Mouse (Mus musculus) hindbrain, embryonic 16.5 days (tissue): ENCODE measurements around the gene Ino80. TPM values are rescaled to one million over a fixed set of nuclear protein-coding genes. Genes with fewer than 3 reads are reported as not detected.

Source experiments
- ATAC-seq: fragments of 200-750 bp; cut with Nextera tagmentation; 2 replicates; pipeline ENCODE4 v1.8.0; 2017; ENCODE audit warnings: moderate TSS enrichment, moderate library complexity
- H3K27ac ChIP-seq: fragments of 300-500 bp; sonication (generic); 2 replicates; pipeline ENCODE4 v1.5.1; 2014; ENCODE audit warnings: low read depth, mild to moderate bottlenecking, control low read depth, low read length, moderate library complexity
- H3K27me3 ChIP-seq: fragments of 300-500 bp; sonication (generic); replicated peaks from 2 replicates; pipeline ENCODE4 v1.6.1; 2014; ENCODE audit warnings: low read length; ENCODE audit not compliant: control insufficient read depth, insufficient read depth
- H3K36me3 ChIP-seq: fragments of 300-500 bp; sonication (generic); 2 replicates; pipeline ENCODE4 v1.6.1; 2014; ENCODE audit warnings: mild to moderate bottlenecking, low read length, moderate library complexity, mixed read lengths; ENCODE audit not compliant: control insufficient read depth, insufficient read depth
- H3K4me1 ChIP-seq: fragments of 300-500 bp; sonication (generic); 2 replicates; pipeline ENCODE4 v1.6.1; 2014; ENCODE audit warnings: low read depth, low read length; ENCODE audit not compliant: control insufficient read depth, insufficient read depth
- H3K4me2 ChIP-seq: fragments of 300-500 bp; sonication (generic); 2 replicates; pipeline ENCODE4 v1.6.1; 2014; ENCODE audit warnings: mild to moderate bottlenecking, low read length, control low read depth, moderate library complexity
- H3K4me3 ChIP-seq: fragments of 300-500 bp; sonication (generic); 2 replicates; pipeline ENCODE4 v1.5.1; 2014; ENCODE audit warnings: mild to moderate bottlenecking, low read length, control low read depth, moderate library complexity
- H3K9ac ChIP-seq: fragments of 300-500 bp; sonication (generic); 2 replicates; pipeline ENCODE4 v1.6.1; 2014; ENCODE audit warnings: low read depth, mild to moderate bottlenecking, control low read depth, low read length, moderate library complexity
- H3K9me3 ChIP-seq: fragments of 300-500 bp; sonication (generic); 2 replicates; pipeline ENCODE4 v1.6.1; 2014; ENCODE audit warnings: mild to moderate bottlenecking, low read length, moderate library complexity; ENCODE audit not compliant: control insufficient read depth
- WGBS: fragments of 180-500 bp; shearing (Covaris S2); extraction: QIAGEN DNeasy Blood & Tissue Kit; methylation state at CpG from one replicate; pipeline ENCODE4 v1.1.7; 2014; 5-methylcytosine and 5-hydroxymethylcytosine counted together
- polyA plus RNA-seq: library from polyadenylated mRNA; unstranded; fragments of >200 nt; fragmentation: Nextera tagmentation; extraction: Ambion mirVana; gene quantifications from 2 replicates; pipeline ENCODE4 v1.2.1, GENCODE M21; 2015

Gene Ino80
- polyA plus RNA-seq, 1 experiment from 2014 or later = 2.8 TPM

DNA sequence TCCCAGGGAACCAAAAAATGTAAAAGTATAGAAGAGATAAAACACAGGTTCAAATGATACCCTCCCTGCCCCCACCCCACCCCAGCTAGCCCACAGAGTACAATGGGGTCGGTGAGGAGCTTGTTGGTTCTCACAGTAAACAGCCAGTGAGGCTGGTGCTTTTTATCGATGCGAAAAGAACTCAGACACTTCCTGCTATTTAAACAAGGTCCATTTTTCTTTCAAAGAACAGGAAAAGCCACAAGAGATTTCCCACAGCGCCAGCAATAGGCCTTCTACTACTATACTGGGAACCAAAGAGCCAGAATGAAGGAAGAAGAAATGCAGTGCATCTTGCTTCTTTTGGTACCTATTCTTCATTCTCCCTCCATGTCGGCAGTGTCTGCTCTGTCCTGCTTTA is 66.5 kb downstream of the Ino80 start:
- ATAC-seq = no peak
- WGBS = 78% methylated on average over 5 of the region's 5 CpGs

DNA sequence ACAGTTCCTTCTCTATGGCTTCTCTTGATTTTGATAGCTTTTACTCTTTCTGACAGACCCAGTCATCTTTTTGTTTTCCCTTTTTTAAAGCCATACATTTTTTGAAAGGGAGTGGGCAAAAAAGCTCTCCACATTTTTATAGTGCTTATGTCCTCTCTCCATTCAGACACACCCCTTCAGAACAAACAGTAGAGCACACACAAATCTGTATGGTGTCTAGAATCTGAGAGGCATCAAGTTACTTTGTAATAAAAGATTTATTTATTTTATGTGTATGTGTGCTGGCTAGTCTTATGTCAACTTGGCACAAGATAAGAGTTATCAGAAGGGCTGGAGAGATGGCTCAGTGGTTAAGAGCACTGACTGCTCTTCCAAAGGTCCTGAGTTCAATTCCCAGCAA is 68.8 kb downstream of the Ino80 start:
- Histone ChIP-seq H3K9me3 (no peaks in the 10 kb centered on the region), H3K36me3 (peaks cover 16% of the 10 kb centered on the region), H3K9ac (no peak overlapping the region), H3K4me2 (no peak overlapping the region), H3K27ac (0 out of 2 replicates have a peak overlapping the region, but pooled peaks have one; percentile 37), H3K27me3 (no peaks in the 10 kb centered on the region), H3K4me3 (no peak overlapping the region), H3K4me1 (no peaks in the 10 kb centered on the region)
- no peak for ATAC-seq

More for the DNA sequence above, 66.5 kb downstream of the Ino80 start:
- H3K27me3 ChIP-seq = no peaks in the 10 kb centered on the region
- no peaks in the 10 kb centered on the region for H3K4me1 ChIP-seq
- no peak overlapping the region for H3K4me2 ChIP-seq
- no peak overlapping the region for H3K9ac ChIP-seq
- H3K4me3 ChIP-seq = no peak overlapping the region
- peaks cover 12% of the 10 kb centered on the region for H3K36me3 ChIP-seq
- H3K9me3 ChIP-seq = no peaks in the 10 kb centered on the region
- H3K27ac ChIP-seq = no peak overlapping the region; the same call in 1 of the 2 replicates

DNA sequence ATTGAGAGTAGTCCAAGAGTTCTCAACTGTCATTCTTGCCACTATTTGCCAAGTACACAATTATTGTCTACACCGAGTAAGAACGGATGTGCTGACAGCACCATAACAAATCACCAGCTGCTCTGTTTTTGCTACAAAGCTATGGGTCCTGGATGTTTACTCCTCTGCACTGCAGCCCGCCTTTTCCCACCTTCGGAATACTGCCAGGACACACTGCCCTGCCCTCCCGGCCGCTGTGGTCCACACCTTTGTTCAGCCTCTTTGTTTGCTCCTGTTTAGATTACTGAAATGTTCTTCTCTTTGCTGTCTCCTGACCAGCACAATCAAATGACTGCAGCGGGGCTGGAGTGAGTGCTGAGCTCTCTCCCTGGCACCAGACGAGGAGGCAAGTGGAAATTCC is 69.2 kb downstream of the Ino80 start:
- Histone ChIP-seq H3K9ac (no peak overlapping the region), H3K4me3 (no peak overlapping the region), H3K27ac (0 out of 2 replicates have a peak overlapping the region, but pooled peaks have one; percentile 37), H3K4me1 (no peaks in the 10 kb centered on the region), H3K4me2 (no peak overlapping the region), H3K27me3 (no peaks in the 10 kb centered on the region), H3K36me3 (peaks cover 16% of the 10 kb centered on the region), H3K9me3 (no peaks in the 10 kb centered on the region)
- peak; percentile 79 for ATAC-seq
- 63% methylated on average over 8 of the region's 8 CpGs for WGBS

DNA sequence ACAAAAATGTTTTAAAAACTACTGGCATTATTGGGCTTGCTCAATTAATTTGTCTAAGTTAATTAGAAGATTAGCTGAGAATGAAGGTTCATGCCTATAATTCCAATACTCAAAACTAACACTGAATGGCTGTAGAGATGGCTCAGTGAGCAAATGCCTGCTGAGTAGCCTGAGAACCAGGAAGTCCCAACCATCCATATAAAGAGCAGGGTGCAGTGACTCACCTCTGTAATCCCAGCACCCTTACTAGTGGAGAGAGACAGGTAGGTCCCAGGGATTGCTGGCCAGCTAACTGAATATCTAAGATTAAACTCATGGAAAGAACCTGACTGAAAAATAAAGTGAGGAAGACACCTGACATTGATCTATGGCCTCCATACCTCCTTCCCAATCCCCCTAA is 78.2 kb downstream of the Ino80 start:
- H3K9ac ChIP-seq = no peak overlapping the region
- peaks cover 10% of the 10 kb centered on the region for H3K36me3 ChIP-seq
- H3K4me3 ChIP-seq = no peak overlapping the region
- no peak for ATAC-seq
- no peaks in the 10 kb centered on the region for H3K4me1 ChIP-seq
- H3K27me3 ChIP-seq = no peaks in the 10 kb centered on the region
- no peaks in the 10 kb centered on the region for H3K9me3 ChIP-seq
- no peak overlapping the region for H3K4me2 ChIP-seq
- H3K27ac ChIP-seq = no peak overlapping the region

DNA sequence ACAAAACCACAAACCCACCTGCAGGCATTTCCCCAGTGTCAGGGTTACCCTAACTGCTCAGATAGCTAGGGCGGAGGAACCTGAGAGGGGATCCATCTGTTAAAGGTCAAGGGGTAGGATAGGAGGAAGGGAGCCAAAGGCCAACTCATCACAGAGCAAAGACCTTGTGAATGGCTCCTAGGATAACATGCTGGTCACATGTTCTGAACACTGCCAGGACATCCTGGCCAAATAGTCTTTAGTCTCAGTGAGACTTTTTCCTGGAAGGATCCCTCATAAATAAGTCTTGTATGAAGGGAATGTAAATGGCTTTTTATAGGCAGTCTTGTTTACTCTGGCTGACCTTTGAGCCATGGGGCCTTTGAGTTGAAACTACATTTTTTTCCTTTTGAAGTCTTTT is 78.8 kb downstream of the Ino80 start:
- Histone ChIP-seq H3K36me3 (peaks cover 10% of the 10 kb centered on the region), H3K9me3 (no peaks in the 10 kb centered on the region), H3K27me3 (no peaks in the 10 kb centered on the region), H3K4me1 (no peaks in the 10 kb centered on the region), H3K4me3 (no peak overlapping the region), H3K9ac (no peak overlapping the region), H3K4me2 (no peak overlapping the region), H3K27ac (no peak overlapping the region)
- no peak for ATAC-seq
- WGBS = 93% methylated on average over 1 of the region's 1 CpGs

DNA sequence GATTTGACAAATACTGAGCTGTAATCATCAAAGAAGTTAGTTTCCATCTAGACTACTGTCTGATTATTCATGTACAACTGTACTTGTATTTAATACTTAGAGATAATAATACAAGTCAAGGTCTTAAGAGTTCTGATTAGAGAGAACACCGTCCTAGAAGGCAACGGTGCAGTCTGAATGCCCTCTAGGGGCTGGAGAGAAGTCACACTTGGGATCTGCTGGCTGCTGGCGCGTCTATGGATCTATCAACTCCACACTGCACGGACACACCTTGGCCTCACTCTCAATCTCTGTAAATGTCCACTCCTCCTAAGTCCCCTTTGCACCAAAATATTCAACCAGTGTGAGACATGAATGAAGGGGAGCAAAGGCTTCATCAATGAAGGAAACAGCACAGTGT is 79.2 kb downstream of the Ino80 start:
- Histone ChIP-seq H3K9me3 (no peaks in the 10 kb centered on the region), H3K4me1 (no peaks in the 10 kb centered on the region), H3K27me3 (no peaks in the 10 kb centered on the region), H3K36me3 (peaks cover 10% of the 10 kb centered on the region), H3K27ac (no peak overlapping the region), H3K9ac (no peak overlapping the region), H3K4me2 (no peak overlapping the region), H3K4me3 (no peak overlapping the region)
- WGBS = 90% methylated on average over 5 of the region's 5 CpGs
- ATAC-seq = no peak

DNA sequence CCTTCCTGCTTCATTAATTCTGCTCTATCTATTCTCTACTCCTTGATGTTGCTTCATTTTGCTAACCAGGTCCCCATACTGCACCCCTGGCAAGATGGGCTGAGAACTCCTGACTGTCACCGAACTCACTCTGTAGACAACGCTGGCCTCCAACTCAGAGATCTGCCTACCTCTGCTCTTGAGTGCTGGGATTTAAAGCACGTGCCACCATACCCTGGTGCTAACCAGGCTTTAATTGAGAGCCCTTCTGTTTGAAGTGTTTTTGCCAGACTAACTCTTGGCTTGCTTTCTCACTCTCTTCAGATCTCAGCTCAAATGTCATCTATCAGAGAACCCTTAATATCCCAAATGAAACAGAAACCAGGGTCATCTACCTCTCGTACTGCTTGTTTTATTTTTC is 87.5 kb downstream of the Ino80 start:
- Histone ChIP-seq H3K4me2 (no peak overlapping the region), H3K27ac (no peak overlapping the region), H3K9me3 (no peaks in the 10 kb centered on the region), H3K27me3 (no peaks in the 10 kb centered on the region), H3K4me3 (no peak overlapping the region), H3K36me3 (peaks cover 3% of the 10 kb centered on the region; the same call in 1 of the 2 replicates), H3K4me1 (no peaks in the 10 kb centered on the region), H3K9ac (no peak overlapping the region)
- WGBS = 96% methylated on average over 4 of the region's 4 CpGs
- ATAC-seq = no peak

DNA sequence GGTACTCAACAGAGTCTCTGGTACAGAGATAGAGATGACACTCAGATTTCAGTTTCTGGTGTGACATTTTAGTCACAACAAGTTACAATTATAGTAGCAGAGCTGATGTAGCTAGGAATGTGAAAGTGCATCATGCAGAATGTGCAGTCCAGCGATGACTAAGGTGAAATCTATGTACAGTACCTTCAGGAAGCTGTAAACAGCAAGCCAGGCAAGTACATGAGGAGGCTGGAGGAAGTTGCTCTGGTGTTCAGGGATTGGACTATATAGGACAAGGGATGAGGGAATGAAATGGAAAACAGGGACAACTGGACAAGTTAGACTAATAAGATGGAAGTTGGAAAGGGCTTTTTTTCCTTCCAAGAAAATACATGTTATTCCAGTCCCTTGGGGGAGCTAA is 89.2 kb downstream of the Ino80 start:
- H3K9me3 ChIP-seq = no peaks in the 10 kb centered on the region
- no peak overlapping the region for H3K9ac ChIP-seq
- H3K27me3 ChIP-seq = no peaks in the 10 kb centered on the region
- peaks cover 3% of the 10 kb centered on the region; the same call in 1 of the 2 replicates for H3K36me3 ChIP-seq
- no peak overlapping the region for H3K27ac ChIP-seq
- H3K4me1 ChIP-seq = no peaks in the 10 kb centered on the region
- no peak for ATAC-seq
- no peak overlapping the region for H3K4me3 ChIP-seq
- H3K4me2 ChIP-seq = no peak overlapping the region
- 93% methylated on average over 1 of the region's 1 CpGs for WGBS

DNA sequence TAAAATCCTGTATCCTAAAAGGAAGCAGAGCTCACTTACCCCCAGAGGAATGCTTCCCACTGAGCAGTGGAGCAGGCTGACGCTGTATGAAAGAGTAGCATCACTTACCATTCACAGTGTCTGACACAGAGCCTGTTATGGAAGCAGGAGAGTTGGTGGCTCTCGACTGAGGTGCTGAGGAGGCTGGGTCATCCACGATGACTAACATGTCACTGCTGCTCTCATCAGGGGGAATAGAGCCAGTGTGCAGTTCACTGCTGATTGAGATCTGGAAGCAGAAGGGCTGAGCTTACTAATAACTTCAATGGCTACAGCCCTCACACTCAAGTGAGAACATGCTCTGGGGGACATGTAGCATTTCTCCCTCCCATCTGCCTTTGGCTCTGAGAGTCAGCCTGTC is 98.0 kb downstream of the Ino80 start:
- H3K27ac ChIP-seq = no peak overlapping the region
- H3K4me2 ChIP-seq = no peak overlapping the region
- H3K4me3 ChIP-seq = no peak overlapping the region
- WGBS = 92% methylated on average over 3 of the region's 3 CpGs
- H3K9ac ChIP-seq = no peak overlapping the region
- no peaks in the 10 kb centered on the region for H3K4me1 ChIP-seq
- H3K9me3 ChIP-seq = no peaks in the 10 kb centered on the region
- H3K36me3 ChIP-seq = peaks cover 48% of the 10 kb centered on the region
- no peak for ATAC-seq
- no peaks in the 10 kb centered on the region for H3K27me3 ChIP-seq

DNA sequence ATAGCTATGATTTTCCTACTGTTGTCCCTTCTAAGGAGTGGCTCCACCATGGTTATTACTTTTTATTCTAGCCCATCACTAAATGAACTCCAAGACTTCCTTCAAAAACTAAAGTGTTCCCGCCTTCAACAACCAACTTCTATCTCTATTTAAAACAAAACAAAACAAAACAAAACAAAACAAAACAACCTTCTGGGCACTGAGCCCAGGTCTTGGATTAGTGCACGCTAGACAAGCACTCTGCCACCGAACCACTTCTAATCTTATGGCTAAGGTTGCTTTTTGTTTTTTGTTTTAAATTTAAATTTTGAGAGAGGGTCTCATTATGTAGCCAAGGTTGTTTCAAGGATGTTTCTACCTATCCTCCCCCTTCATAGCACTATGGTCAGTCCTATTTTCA is 99.7 kb downstream of the Ino80 start:
- Histone ChIP-seq H3K27ac (no peak overlapping the region), H3K36me3 (peaks cover 58% of the 10 kb centered on the region), H3K27me3 (no peaks in the 10 kb centered on the region), H3K4me1 (no peaks in the 10 kb centered on the region), H3K4me2 (no peak overlapping the region), H3K4me3 (no peak overlapping the region), H3K9ac (no peak overlapping the region), H3K9me3 (no peaks in the 10 kb centered on the region)
- ATAC-seq = no peak
- 69% methylated on average over 3 of the region's 3 CpGs for WGBS
